Mouse (Mus musculus) liver, adult 2 months (tissue): ENCODE measurements around the gene Arpc3. TPM values are rescaled to one million over a fixed set of nuclear protein-coding genes. Genes with fewer than 3 reads are reported as not detected.
A peak's percentile ranks its signal among the peaks of the same experiment; 100 is the strongest.

ENCODE experiments used
- DNase-seq: peaks from one replicate; pipeline ENCODE4 v3.0.0-alpha.2; 2011; ENCODE audit warnings: low read depth, low spot score; ENCODE audit errors: extremely low read depth
- H3K27ac ChIP-seq: fragments of 200-500 bp; replicated peaks from 2 replicates; pipeline ENCODE4 v1.5.1; 2012; ENCODE audit warnings: low read depth, mild to moderate bottlenecking, control low read depth, inconsistent platforms, low read length; ENCODE audit not compliant: insufficient read depth
- H3K27me3 ChIP-seq: fragments of 200-500 bp; 2 replicates; pipeline ENCODE4 v1.6.1; 2012; ENCODE audit warnings: mild to moderate bottlenecking, moderate library complexity, low read length, inconsistent platforms; ENCODE audit not compliant: control insufficient read depth, insufficient read depth
- H3K36me3 ChIP-seq: fragments of 200-500 bp; 2 replicates; pipeline ENCODE4 v1.6.1; 2012; ENCODE audit warnings: low read length, inconsistent platforms; ENCODE audit not compliant: control insufficient read depth, insufficient read depth
- H3K4me1 ChIP-seq: fragments of 200-500 bp; 2 replicates; pipeline ENCODE4 v1.6.1; 2011; ENCODE audit warnings: low read length; ENCODE audit not compliant: control insufficient read depth, insufficient read depth
- H3K4me3 ChIP-seq: fragments of 200-500 bp; 2 replicates; pipeline ENCODE4 v1.5.1; 2011; ENCODE audit warnings: low read depth, mild to moderate bottlenecking, control low read depth, low read length, moderate library complexity; ENCODE audit not compliant: insufficient read depth
- H3K79me2 ChIP-seq: fragments of 200-500 bp; 2 replicates; pipeline ENCODE4 v1.6.1; 2012; ENCODE audit warnings: inconsistent platforms, mild to moderate bottlenecking, low read length, moderate library complexity; ENCODE audit not compliant: control insufficient read depth, insufficient read depth
- H3K9ac ChIP-seq: fragments of 200-500 bp; 2 replicates; pipeline ENCODE4 v1.6.1; 2012; ENCODE audit warnings: low read depth, mild to moderate bottlenecking, control low read depth, inconsistent platforms, low read length
- CTCF ChIP-seq: fragments of 200-500 bp; IDR thresholded peaks from 2 replicates; pipeline ENCODE4 v1.5.1; 2011; ENCODE audit warnings: low read depth, low read length, control low read depth
- POLR2A ChIP-seq: fragments of 200-500 bp; IDR thresholded peaks from 2 replicates; pipeline ENCODE4 v1.6.1; 2011; ENCODE audit warnings: low read length, control low read depth; ENCODE audit not compliant: insufficient read depth; ENCODE audit errors: extremely low read depth
- WGBS: fragments of 180-500 bp; shearing (Covaris S2); methylation state at CpG from one replicate; pipeline ENCODE4 v1.1.7; 2018; 5-methylcytosine and 5-hydroxymethylcytosine counted together
- polyA plus RNA-seq: library from polyadenylated mRNA; depleted of rRNA; stranded (reverse); fragments of >200 nt; gene quantifications from 2 replicates; pipeline ENCODE4 v1.2.3, GENCODE M21; 2012
- total RNA-seq: library from RNA; depleted of rRNA; stranded (reverse); fragments of >200 nt; gene quantifications from 2 replicates; pipeline ENCODE4 v1.2.3, GENCODE M21; 2014

Arpc3 gene
- total and polyA plus RNA-seq, 2 experiments = 119 to 121 TPM

DNA sequence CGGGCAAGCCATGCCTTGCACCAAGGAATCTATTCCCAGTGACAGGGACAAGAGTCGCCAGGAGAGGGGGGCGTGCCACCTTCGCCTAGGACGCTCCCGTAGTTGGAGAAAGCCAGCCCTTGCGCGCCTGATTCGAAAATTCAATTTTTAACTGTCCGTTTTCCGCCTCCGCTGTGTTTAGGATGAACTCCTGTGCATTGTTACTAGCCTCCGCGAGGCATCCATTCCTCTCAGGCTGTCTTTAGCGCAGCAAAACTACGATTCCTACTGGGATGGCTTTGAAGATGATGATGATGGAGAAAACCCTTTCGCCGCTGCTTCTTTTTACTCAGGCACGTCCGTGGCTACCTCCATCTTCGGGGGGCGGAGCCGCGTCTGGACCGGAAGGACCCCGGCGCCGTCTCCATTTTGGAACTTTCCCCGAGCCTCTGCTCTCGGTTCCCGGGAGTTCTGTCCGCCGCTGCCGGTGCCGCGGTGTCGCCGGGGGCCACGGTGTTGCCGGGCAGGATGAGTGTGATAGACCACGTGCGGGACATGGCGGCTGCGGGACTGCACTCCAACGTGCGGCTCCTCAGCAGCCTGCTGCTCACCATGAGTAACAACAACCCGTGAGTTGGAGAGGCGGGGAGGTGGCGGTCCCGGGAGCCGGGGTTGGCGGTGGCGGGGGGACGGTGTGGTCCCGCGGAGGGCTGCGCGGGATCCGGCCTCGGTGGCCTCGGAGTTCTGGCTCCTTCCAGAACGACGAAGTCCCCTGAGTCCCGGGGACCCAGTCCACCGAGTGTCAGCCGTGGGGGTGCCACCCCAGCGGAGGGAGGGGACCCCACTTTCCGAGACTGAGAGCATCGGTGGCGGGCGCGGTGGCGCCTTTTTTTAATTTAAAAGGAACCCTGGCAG lies 30.6 kb downstream of the Arpc3 start:
- H3K27me3 ChIP-seq = no peaks in the 10 kb centered on the region
- TF ChIP-seq CTCF = peak; percentile 24; the same call in 1 of the 2 replicates
- 0 out of 2 replicates have a peak, but pooled peaks have one; percentile 36 for TF ChIP-seq POLR2A
- DNase-seq = peak; percentile 78
- H3K4me3 ChIP-seq = peak overlapping the region; percentile 79
- WGBS = under 1% methylated on average over 73 of the region's 73 CpGs
- H3K36me3 ChIP-seq = no peaks in the 10 kb centered on the region
- peak overlapping the region; percentile 90 for H3K9ac ChIP-seq
- peaks cover 17% of the 10 kb centered on the region for H3K79me2 ChIP-seq
- peak overlapping the region; percentile 77 for H3K27ac ChIP-seq
- H3K4me1 ChIP-seq = peaks cover 9% of the 10 kb centered on the region

DNA sequence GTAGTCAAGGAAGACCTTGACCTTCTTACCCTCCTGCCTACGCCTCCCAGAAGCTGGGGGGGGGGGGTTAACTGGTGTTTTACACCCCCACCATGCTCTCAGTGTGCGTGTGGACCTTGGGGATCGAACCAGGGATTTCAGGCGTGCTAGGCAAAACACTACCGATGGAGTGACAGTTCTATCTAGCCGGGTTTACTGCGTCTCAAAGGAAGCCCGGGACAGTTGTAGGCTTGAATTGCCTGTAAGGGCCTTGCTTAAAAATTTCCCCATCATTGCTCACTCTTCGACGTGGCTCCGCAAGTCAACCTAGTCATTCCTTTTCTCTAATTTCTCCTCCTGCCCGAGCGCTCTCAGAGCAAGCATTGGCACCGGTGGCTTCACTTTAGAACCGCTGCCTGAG lies 31.4 kb downstream of the Arpc3 start:
- WGBS = 10% methylated on average over 15 of the region's 15 CpGs
- Histone ChIP-seq H3K79me2 (peaks cover 17% of the 10 kb centered on the region), H3K36me3 (peaks cover 3% of the 10 kb centered on the region; the same call in 1 of the 2 replicates), H3K27ac (peak overlapping the region; percentile 48; the same call in 1 of the 2 replicates), H3K9ac (peak overlapping the region; percentile 90), H3K4me3 (peak overlapping the region; percentile 79), H3K4me1 (peaks cover 9% of the 10 kb centered on the region), H3K27me3 (no peaks in the 10 kb centered on the region)
- DNase-seq = no peak
- TF ChIP-seq CTCF = no peak
- TF ChIP-seq POLR2A = no peak

DNA sequence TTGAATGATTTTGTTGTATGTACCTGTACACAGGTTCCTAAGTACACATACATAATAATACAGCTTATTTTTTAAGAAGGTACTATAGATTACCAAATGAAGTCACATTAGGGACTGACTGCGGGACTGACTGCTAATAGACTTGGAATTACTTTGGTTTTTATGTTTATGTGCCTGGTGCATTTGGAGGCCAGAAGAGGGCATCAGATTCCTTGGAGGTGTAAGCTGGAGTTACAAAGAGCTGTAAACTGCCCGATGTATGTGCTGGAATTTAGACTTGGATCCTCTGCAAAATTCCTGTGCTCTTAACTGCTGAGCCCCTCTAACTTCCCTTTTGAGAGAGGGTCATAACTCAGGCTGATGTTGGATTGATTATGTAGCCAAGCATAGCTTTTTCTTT lies 33.9 kb downstream of the Arpc3 start:
- Histone ChIP-seq H3K27me3 (no peaks in the 10 kb centered on the region), H3K36me3 (peaks cover 19% of the 10 kb centered on the region), H3K4me3 (no peak overlapping the region), H3K79me2 (peaks cover 17% of the 10 kb centered on the region), H3K4me1 (peaks cover 9% of the 10 kb centered on the region), H3K9ac (no peak overlapping the region), H3K27ac (no peak overlapping the region)
- WGBS = 79% methylated on average over 2 of the region's 2 CpGs
- DNase-seq = no peak
- TF ChIP-seq CTCF (no peak), POLR2A (no peak)

DNA sequence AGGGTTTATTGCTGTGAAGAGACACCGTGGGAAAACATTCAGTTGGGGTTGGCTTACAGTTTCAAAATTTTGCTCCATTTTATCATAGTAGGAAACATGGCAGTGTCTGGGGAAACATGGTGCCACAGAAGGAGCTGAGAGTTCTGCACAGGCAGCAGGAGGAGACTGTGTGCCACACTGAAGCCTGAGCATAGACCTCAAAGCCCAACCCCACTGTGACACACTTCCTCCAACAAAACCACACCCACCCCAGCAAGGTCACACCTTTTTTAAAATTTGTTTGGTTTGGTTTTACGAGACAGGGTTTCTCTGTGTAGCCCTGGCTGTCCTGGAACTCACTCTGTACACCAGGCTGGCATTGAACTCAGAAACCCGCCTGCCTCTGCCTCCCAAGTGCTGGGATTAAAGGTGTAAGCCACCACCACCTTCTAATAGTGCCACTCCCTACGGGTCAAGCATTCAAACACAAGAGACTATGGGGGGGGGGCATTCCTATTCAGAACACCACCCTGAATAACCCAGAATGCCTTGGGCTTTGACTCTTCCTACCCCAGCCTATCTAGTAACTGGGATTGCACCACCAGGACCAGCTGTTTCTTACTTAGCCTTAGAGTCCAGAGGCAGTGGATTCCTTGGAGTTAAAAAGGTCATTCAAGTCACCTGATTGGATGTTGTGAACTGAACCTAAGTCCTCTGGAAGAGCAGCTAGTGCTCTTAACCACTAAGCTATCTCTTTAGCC lies 38.5 kb downstream of the Arpc3 start:
- H3K4me3 ChIP-seq = no peak overlapping the region
- no peaks in the 10 kb centered on the region for H3K27me3 ChIP-seq
- WGBS = 84% methylated on average over 4 of the region's 4 CpGs
- H3K4me1 ChIP-seq = no peaks in the 10 kb centered on the region
- no peak overlapping the region for H3K27ac ChIP-seq
- no peak for DNase-seq
- H3K79me2 ChIP-seq = peaks cover 5% of the 10 kb centered on the region; the same call in 1 of the 2 replicates
- H3K36me3 ChIP-seq = peaks cover 47% of the 10 kb centered on the region
- no peak overlapping the region for H3K9ac ChIP-seq
- TF ChIP-seq POLR2A (no peak), CTCF (no peak)

DNA sequence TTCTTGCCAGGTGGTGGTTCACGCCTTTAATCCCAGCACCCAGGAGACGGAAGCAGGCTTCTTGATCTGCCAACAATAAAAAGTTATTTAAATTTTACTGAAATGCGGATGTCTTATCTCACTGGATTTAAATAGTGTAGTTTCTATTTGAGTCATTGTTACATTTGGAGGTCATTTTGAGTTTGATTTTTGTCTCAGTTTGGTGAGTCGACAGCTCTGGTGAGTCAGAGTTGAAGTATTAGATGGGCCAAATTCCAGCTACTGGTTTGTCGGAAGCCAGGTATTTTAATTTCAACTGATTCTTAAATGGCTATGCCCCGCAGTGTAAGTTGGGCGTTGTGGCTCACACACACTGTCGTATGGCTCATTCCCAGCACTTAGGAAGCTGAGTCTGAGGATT lies 39.5 kb downstream of the Arpc3 start:
- TF ChIP-seq POLR2A (no peak), CTCF (no peak)
- H3K9ac ChIP-seq = no peak overlapping the region
- no peak for DNase-seq
- no peak overlapping the region for H3K4me3 ChIP-seq
- no peaks in the 10 kb centered on the region for H3K4me1 ChIP-seq
- 90% methylated on average over 8 of the region's 8 CpGs for WGBS
- peaks cover 52% of the 10 kb centered on the region for H3K36me3 ChIP-seq
- peaks cover 5% of the 10 kb centered on the region; the same call in 1 of the 2 replicates for H3K79me2 ChIP-seq
- H3K27me3 ChIP-seq = no peaks in the 10 kb centered on the region
- no peak overlapping the region for H3K27ac ChIP-seq

DNA sequence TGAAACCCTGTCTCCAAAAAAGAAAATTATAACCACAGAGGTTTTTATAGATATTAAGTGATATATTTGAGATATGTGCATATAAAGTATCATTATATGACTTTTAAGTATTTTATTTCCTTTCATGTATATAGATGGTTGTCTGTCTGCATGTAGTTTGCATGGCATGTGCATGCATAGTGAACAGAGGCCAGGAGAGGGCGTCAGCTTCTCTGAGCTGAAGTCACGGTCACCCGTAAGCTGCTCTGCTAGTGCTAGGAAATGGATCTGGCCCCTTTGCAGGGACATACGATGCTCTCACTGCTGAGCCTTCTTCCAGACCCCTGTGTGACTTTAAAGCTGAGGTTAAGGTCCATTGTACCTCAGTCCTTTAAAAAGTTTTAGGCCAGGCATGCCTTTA lies 42.9 kb downstream of the Arpc3 start:
- Histone ChIP-seq H3K4me1 (no peaks in the 10 kb centered on the region; the same call in 1 of the 2 replicates), H3K79me2 (no peaks in the 10 kb centered on the region), H3K36me3 (peaks cover 57% of the 10 kb centered on the region), H3K9ac (no peak overlapping the region), H3K27ac (no peak overlapping the region), H3K27me3 (no peaks in the 10 kb centered on the region), H3K4me3 (no peak overlapping the region)
- WGBS = 89% methylated on average over 4 of the region's 4 CpGs
- DNase-seq = no peak
- no peak for TF ChIP-seq POLR2A
- TF ChIP-seq CTCF = peak; percentile 34
